In the genomic region with DNA sequence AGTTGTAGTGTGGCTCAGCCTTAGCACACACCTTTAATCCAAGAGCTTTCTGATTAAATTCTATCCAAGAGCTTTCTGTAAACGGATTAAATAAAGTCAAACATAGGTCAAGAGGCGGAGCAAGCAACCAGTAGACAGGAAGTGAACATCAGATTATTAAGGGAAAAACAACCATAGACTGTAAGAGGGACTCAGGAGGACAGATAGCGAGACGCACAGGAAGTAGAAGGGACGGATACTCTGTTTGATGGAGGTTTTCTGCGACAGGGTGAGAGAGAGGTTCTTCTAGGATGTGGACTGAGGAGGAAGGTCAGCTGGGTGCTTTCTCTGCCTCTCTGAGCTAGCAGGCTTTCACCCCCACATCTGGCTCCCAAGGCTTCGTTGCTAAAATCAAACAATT, we compare ENCODE assay signal across 15 mouse cellular contexts. TPM values are rescaled to one million over a fixed set of nuclear protein-coding genes. Genes with fewer than 3 reads are reported as not detected.
DNase-seq lines count a peak whose midpoint lies in the region; ATAC-seq lines count a peak whose summit lies in the region.
"Had no signal": no experiment of that assay in that cellular context is flagged by ENCODE, and none has a peak within 500 bp of the region (broad histone marks: within the 10 kb centered on the region; RNA-seq: fewer than 3 reads in every experiment).

No protein-coding gene starts in this region.

- ATAC-seq in erythroblast, adult 5-6 weeks (replicated peaks; ENCODE audit: low FRiP score, poor library complexity, severe bottlenecking) = peak; percentile 39
- ATAC-seq in megakaryocyte progenitor cell, adult 5-6 weeks (replicated peaks; ENCODE audit: poor library complexity) = peak; percentile 30; the same call in 1 of the 2 replicates
- ATAC-seq: midbrain, embryonic 15.5 days had no signal

- intact Hi-C loops in left cerebral cortex, postnatal 4 days (cut with DNase I) = no loop called here

- DNase-seq in 416B (ENCODE audit: low read depth) = peak; percentile 69
- peak; percentile 54 for DNase-seq in CD4-positive helper T cell, adult 2 months (ENCODE audit: low read depth, low spot score)
- no peak for DNase-seq in adrenal gland, adult (ENCODE audit: inconsistent age in 2 of 2, low spot score in 1 of 2)
- no peak for DNase-seq in testis, postnatal 10 days (ENCODE audit: low spot score)
- DNase-seq in left cerebral cortex, postnatal 4 days = no peak
- DNase-seq: adrenal gland, postnatal 14 days; cerebellum, adult 11-12 months; embryo, embryonic 11 days; kidney, adult 18-20 months; layer of hippocampus, adult 9-11 months; lung, adult 18-20 months; thymus, postnatal 4 days had no signal

RNA-seq across cellular contexts. Expression of a gene that starts 23.3 kb away (rescaled TPM):
- total RNA-seq in erythroblast, adult 5-6 weeks (2015; ENCODE audit: low replicate concordance) = 11.3 and 19.4 TPM in 2 replicates
- 23.9 and 24.7 TPM in 2 replicates for total RNA-seq in erythroblast, adult 5-6 weeks (2017; ENCODE audit: low replicate concordance)
- total RNA-seq in megakaryocyte progenitor cell, adult 5-6 weeks (2015) = 6.5 and 6.8 TPM in 2 replicates
- 14.1 and 18.2 TPM in 2 replicates for total RNA-seq in megakaryocyte progenitor cell, adult 5-6 weeks (2017)
- total RNA-seq in left cerebral cortex, postnatal 4 days (2021) = 1 to 10 TPM in 1 of 2 experiments, under 1 TPM in 1; 0.76 to 1.7 TPM

RNA-seq across cellular contexts. Expression of a gene that starts 24.0 kb away (rescaled TPM):
- total RNA-seq in erythroblast, adult 5-6 weeks (2015; ENCODE audit: low replicate concordance) = 1.5 and 2.9 TPM in 2 replicates
- total RNA-seq in erythroblast, adult 5-6 weeks (2017; ENCODE audit: low replicate concordance) = 3.2 and 3.6 TPM in 2 replicates
- 0.59 and 1.4 TPM in 2 replicates for total RNA-seq in megakaryocyte progenitor cell, adult 5-6 weeks (2015)
- 1.0 and 1.7 TPM in 2 replicates for total RNA-seq in megakaryocyte progenitor cell, adult 5-6 weeks (2017)
- 1 to 10 TPM; 3.2 to 3.6 TPM for total RNA-seq in left cerebral cortex, postnatal 4 days (2021)

RNA-seq across cellular contexts. Expression of a gene that starts 44.3 kb away (rescaled TPM):
- 197 and 242 TPM in 2 replicates for total RNA-seq in erythroblast, adult 5-6 weeks (2015; ENCODE audit: low replicate concordance)
- 212 and 218 TPM in 2 replicates for total RNA-seq in erythroblast, adult 5-6 weeks (2017; ENCODE audit: low replicate concordance)
- total RNA-seq in megakaryocyte progenitor cell, adult 5-6 weeks (2015) = 135 and 178 TPM in 2 replicates
- total RNA-seq in megakaryocyte progenitor cell, adult 5-6 weeks (2017) = 112 and 133 TPM in 2 replicates
- 10 to 100 TPM; 94.8 to 98.5 TPM for total RNA-seq in left cerebral cortex, postnatal 4 days (2021)

RNA-seq across cellular contexts. Expression of a gene that starts 45.1 kb away (rescaled TPM):
- total RNA-seq in erythroblast, adult 5-6 weeks (2015; ENCODE audit: low replicate concordance) = 69.4 and 97.8 TPM in 2 replicates
- 41.9 and 57.7 TPM in 2 replicates for total RNA-seq in erythroblast, adult 5-6 weeks (2017; ENCODE audit: low replicate concordance)
- 128 and 129 TPM in 2 replicates for total RNA-seq in megakaryocyte progenitor cell, adult 5-6 weeks (2015)
- 77.3 and 82.3 TPM in 2 replicates for total RNA-seq in megakaryocyte progenitor cell, adult 5-6 weeks (2017)
- 10 to 100 TPM; 66.1 to 70.5 TPM for total RNA-seq in left cerebral cortex, postnatal 4 days (2021)

RNA-seq across cellular contexts. Expression of a gene that starts 47.6 kb away (rescaled TPM):
- total RNA-seq in erythroblast, adult 5-6 weeks (2015; ENCODE audit: low replicate concordance) = 1.7 and 3.5 TPM in 2 replicates
- total RNA-seq in erythroblast, adult 5-6 weeks (2017; ENCODE audit: low replicate concordance) = 4.2 and 6.7 TPM in 2 replicates
- 1.2 and 1.7 TPM in 2 replicates for total RNA-seq in megakaryocyte progenitor cell, adult 5-6 weeks (2015)
- total RNA-seq in megakaryocyte progenitor cell, adult 5-6 weeks (2017) = 0.75 and 1.0 TPM in 2 replicates
- total RNA-seq in left cerebral cortex, postnatal 4 days (2021) = under 1 TPM; 0.62 to 0.84 TPM

Comparison
In these comparisons a context has a peak if more than half of its experiments do, and no peak if none do; other contexts are left out.
1. DNase-seq: peak in 416B (single experiment) and CD4-positive helper T cell, adult 2 months (single experiment); none in adrenal gland, adult (0 of 2), testis, postnatal 10 days (single experiment) and left cerebral cortex, postnatal 4 days (single experiment).